In the genomic region with DNA sequence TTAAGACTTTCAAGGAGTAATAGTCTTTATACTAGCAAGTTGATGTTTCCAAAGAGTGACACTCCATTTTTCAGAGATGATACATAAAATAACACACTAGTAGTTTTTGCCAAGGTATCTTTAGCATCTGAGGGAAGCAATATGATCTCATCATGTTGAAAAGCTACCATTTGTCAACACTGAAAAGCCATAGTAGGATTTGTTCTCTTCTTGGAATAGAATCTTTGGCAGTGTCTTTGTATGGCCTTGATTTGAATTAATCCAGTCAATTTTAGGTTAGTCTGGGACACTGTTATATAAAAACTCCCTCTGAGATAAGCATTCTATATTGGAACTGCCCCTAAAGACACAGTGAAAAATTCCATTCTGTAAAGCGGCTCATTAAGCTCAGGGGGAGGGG, we compare ENCODE assay signal across 17 mouse cellular contexts.
"Had no signal": no experiment of that assay in that cellular context is flagged by ENCODE, and none has a peak within 500 bp of the region (broad histone marks: within the 10 kb centered on the region; RNA-seq: fewer than 3 reads in every experiment).

No protein-coding gene starts in this region.

- ATAC-seq: liver, embryonic 12.5 days; liver, postnatal 0 days; lung, postnatal 0 days; midbrain, embryonic 13.5 days; midbrain, embryonic 15.5 days; midbrain, embryonic 16.5 days had no signal

- DNase-seq: left cerebral cortex, postnatal 4 days; liver; liver, embryonic 13.5 days; liver, postnatal 0 days; lung, adult 18-20 months; lung, adult 2 months; lung, embryonic 14.5 days; lung, postnatal 10 days; lung, postnatal 14 days; lung, postnatal 36 days; lung, postnatal 4 days; midbrain, embryonic 14.5 days had no signal
